Mouse (Mus musculus): ENCODE results near the gene AL607142.1.

The AL607142.1 gene

DNA sequence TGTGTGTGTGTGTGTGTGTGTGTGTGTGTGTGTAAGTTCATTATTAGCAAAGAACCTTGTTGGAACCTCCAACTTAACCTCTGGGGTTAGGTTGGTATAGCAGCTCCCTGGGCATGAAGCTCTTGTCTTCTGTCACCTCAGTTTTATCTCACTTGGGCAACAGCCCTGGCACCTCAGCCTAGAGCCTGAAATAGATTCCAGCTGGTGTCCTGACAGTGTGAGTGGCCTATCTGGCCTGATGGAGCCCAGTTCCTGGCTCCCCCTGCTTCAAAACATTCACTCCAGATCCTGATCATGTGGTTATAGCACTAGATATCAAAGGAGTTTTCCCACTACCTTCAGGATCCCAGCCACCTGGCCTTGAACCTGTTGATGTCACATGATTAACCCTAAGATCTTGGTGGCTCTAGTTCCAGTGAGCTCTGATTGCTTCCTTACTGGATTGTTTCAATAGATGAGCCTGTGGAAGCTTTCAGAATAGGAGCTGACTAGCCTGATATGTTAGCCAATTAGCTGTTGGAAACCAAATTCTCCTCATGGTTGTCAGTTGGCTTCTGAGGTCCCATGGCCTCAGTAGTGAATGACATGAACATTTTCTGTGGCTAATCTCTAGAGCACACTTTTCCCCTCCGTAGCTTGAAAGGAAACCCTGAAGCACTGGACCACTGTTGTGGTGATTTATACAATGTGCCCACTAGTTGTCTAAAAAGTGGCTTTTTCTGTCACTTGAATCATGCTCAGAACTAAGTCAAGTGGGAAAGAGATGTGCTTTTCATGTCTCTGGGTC, 27.4 kb downstream of the AL607142.1 start:
- ATAC-seq (ENCODE audit: insufficient number of reproducible peaks, low FRiP score, low TSS enrichment) = no peak

DNA sequence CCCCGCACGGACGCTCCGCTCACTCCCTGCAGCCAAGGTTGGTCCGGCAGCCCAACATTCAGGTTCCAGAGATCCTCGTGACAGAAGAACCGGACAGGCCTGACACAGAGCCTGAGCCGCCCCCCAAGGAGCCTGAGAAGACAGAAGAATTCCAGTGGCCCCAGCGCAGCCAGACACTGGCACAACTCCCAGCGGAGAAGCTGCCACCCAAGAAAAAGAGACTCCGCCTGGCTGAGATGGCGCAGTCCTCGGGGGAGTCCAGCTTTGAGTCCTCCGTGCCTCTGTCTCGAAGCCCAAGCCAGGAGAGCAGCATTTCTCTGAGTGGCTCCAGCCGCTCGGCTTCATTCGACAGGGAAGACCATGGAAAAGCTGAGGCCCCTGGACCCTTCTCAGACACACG, 32.1 kb downstream of the AL607142.1 start:
- no peak for ATAC-seq (ENCODE audit: insufficient number of reproducible peaks, low FRiP score, low TSS enrichment)

DNA sequence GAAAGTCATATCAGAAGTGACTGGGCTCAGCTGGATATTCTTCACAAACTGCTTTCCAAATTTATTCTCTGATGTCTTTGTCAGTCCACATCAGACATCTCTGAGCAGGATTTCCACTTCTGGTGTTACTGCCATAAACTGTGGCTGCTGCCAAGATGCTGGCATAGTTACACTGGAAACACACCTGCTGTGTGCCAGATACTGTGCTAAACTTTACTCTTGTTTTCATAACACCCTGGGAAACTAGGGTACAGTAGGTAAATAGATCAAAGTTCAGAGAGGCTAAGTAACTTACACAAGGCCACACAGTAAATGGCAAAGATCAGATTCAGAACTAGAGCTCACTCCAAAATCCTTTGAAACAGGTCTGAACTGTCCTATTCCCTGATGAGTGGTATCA, 36.4 kb downstream of the AL607142.1 start:
- no peak for ATAC-seq (ENCODE audit: insufficient number of reproducible peaks, low FRiP score, low TSS enrichment)

DNA sequence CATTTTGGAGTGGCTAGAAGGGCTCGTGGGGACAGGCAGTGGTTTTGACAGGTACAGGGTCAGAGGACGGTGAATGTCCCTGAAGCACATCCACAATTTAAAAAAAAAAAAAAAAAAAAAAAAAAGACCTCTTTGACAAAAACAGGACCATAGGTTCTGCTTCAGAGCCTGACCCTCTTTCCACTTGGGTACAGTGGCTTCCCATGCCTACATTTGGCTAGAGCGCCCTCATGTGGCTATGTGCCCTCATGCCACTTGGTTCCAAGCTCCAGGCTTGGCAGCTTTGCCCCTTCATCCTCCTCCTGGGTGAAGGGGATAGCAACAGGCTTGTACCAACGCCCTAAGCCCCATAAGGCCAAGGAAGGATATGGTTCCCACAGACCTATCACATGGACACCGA, 39.8 kb downstream of the AL607142.1 start:
- 0 out of 2 replicates have a peak, but pooled peaks have one; percentile 49 for ATAC-seq (ENCODE audit: insufficient number of reproducible peaks, low FRiP score, low TSS enrichment)

DNA sequence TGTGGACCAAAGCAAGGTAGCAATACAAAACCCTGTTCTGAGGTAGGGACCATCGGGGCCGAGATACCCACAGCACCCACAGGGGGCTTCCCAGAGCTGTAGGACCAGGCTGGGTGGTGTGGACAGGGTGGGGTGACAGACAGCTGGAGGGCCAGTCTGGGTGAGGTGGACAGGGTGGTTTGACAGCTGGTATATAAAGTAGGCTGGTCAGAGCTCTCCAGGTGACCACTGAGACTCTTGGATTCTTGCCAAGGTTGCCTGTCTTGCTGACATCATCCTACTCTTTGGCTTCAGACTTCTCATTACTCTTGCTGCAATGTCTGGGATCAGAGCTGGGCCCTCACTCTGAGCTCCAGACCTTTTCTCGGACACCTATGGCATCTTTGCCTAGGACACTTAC, 41.6 kb downstream of the AL607142.1 start:
- ATAC-seq (ENCODE audit: insufficient number of reproducible peaks, low FRiP score, low TSS enrichment) = no peak; the same call in 1 of the 2 replicates

DNA sequence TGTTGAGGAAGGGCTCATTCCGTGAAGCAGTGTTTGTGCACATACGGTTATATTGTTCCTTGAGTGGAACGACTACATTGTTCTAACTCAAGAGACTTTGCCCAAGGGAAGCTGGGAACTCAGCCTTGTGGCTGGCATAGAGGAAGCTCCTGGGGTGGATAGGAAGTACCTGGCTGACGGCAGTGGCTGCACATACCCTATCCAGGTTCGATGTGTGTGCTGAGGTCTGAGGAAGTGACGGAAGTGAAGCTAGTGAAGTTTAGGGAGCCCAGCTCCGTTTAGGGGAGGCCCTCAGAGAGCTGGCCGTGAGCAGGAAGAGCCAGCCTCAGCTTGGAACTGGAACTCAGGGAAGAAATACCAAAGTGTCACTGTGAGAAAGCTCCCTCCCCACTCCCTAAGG, 43.0 kb downstream of the AL607142.1 start:
- ATAC-seq (ENCODE audit: insufficient number of reproducible peaks, low FRiP score, low TSS enrichment) = no peak

DNA sequence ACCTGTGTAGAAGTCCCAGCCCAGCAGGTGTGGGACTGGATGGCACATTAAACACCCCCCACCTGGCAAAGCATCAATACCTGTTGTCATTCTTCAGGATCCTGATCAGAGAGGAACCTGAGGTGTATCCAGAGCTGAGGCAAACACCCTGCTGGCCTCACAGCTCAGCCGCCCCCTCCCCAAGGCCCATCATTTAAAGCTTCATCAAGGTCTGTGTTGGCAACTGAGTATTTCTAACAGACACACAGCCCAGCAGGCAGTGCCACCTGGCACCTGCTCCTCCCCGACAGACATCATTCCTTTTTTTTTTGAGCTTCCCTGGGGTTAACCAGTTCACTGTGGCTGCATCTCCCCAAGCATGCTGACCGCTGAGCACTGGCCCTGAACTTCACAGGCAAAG, 50.7 kb downstream of the AL607142.1 start:
- peak; percentile 38; the same call in 1 of the 2 replicates for ATAC-seq (ENCODE audit: insufficient number of reproducible peaks, low FRiP score, low TSS enrichment)

DNA sequence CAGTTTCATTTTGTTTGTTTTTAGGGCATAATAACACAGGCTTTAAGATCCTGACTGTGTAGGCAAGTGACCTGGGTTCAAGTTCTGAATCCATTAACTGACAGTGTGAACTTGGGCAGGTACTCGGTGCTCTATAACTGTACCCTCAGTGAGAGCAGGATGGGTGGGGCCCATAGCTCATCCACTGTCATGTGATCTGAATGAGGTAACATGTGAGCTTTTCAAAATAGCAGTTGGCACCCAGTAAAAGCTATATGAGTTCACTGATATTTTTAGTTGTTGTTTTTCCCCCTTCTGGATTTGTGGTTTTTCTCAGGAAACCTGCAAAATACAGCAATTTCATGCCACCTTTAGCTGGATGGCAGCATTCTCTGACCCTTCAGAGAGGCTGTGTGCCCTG, 51.5 kb downstream of the AL607142.1 start:
- ATAC-seq (ENCODE audit: insufficient number of reproducible peaks, low FRiP score, low TSS enrichment) = no peak

DNA sequence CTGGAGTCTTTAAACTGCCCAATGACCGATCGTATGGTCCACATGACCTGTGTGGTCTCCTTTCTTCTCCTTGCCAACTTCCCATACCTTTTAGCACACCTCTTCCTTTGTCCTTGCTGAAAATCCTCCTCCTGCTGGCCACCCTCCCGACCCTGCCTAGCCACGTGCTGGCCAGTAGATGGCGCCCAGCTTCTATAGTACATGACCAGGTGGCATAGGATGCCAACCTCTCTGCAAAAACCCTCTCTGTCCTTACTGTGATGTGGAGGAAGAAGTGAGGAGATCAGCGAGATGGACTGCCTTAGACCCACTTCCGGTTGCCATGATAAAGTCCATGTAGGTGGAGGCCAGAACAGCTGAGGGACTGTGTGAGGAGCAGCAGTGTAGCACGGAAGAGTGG, 55.5 kb downstream of the AL607142.1 start:
- peak; percentile 62 for ATAC-seq (ENCODE audit: insufficient number of reproducible peaks, low FRiP score, low TSS enrichment)

DNA sequence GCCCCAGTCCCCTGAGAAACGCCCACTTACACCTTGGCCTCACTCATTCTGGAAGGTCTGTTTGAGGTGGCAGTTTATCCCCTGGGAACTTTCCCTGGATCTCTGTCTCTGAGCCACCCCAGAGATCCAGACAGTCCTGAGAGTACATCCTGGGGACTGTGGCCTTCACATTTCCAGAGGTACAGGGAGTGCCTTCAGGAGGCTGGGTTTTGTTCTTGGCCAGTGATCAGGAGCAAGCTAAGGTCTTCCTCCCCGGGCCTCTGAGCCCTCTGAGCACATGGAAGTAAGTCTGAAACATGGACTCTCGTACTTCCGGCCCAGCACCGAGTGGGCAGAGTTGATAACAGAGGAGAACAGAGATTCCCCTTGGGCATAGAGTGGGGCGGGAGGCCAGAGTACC, 59.9 kb downstream of the AL607142.1 start:
- ATAC-seq (ENCODE audit: insufficient number of reproducible peaks, low FRiP score, low TSS enrichment) = no peak

DNA sequence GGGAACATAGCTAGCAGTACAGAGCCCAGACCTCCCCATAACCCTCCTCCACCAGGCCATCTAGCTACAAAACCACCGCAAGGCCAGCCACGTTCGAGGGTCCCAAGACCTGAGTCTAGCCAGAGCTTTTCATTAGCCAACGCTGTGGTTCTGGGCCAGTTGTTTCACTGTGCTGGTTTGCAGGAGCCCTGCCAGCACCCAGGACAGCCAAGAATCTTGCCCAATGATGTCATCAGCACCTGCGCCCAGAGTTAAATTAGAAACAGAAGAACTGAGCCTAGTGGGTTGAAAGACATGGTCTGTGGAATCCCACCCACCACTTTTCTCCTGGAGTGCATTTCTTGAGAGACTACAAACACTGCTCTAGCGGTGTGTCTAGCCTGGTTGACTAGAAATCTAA, 61.3 kb downstream of the AL607142.1 start:
- ATAC-seq (ENCODE audit: insufficient number of reproducible peaks, low FRiP score, low TSS enrichment) = no peak

DNA sequence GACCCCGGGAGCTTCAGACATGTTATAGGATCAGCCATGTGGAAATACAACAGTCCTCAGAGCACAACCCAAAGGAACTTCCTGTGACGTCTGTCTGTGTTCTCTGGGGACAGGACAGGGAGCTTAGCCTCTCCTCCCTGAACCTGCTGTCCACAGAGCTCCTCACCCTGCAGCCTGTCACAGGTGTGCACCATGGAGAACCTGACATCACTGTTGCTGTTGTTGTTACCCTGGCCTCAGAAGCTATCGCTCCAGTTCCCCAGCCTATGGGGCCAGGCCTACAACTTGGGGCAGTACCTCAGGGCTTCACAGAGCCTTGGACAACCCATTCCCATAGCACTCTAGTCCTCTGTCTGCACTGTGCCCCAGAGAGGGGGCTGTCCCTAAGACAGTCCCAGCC, 62.5 kb downstream of the AL607142.1 start:
- no peak for ATAC-seq (ENCODE audit: insufficient number of reproducible peaks, low FRiP score, low TSS enrichment)

DNA sequence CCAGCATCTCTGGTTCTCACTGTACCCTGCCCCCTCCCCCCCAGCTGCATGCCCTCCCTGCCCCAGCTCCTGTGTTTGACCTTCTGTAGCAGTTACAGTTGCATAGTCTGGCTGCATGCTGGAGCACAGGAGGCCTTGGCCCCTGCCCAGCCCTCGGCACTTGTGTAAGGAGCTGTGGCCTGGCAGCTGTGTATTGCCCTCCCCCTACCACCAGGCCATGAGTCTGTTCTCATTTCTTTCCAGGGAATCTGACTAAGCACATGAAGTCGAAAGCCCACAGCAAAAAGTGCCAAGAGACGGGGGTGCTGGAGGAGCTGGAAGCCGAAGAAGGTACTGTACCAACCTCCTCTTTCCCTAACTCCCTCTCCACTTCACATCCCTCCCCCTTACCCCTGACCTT, 63.2 kb downstream of the AL607142.1 start:
- ATAC-seq (ENCODE audit: insufficient number of reproducible peaks, low FRiP score, low TSS enrichment) = no peak

DNA sequence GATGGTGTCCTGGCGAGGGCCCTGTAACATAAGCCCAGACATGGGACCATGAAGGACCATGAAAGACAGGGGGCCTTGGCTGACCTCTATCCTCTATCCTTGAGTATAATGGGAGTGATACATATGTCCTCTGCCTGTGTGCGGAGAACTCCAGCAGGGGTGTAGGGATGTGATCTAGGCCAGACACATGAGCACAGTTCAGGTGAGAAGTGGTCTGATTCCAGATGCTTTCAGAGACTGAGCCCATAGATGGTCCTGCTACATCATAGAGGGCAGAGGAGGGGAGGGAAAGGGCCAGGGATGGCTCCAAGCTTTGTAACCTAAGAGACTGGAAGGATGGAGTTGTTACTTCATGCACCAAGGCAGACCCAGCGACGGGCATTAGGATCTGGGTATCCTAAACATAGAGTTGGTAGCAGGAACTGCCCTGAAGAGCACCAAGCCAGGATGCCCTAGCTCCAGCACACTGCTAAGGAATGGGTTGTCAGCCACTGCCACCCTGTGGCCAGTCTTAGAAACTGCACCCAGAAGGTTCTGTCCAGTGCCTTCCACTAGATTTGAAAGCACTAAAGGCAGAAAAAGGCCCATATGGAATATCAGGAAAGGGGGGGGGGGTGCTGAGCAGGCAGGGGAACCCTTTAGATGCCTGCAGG, 64.6 kb downstream of the AL607142.1 start:
- peak; percentile 46 for ATAC-seq (ENCODE audit: insufficient number of reproducible peaks, low FRiP score, low TSS enrichment)

DNA sequence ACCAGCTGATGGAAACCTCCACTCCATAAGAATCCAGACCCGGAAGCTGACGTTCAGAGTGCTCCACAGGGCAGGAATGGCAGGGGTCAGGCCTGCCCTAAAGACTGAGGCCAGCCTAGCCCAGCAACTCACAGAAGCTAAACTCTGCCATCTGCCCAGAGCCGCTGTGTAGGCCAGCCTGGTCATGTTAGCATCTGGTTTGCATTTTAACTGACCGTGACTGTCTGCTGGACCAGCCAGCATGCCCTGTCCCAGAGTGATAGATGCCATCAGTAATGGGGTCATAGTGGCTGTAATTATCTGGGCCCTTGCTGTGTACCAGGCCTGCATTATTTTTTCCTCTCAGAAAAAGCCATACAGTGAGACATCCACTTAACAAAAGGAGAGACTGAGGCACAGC, 66.1 kb downstream of the AL607142.1 start:
- no peak for ATAC-seq (ENCODE audit: insufficient number of reproducible peaks, low FRiP score, low TSS enrichment)

DNA sequence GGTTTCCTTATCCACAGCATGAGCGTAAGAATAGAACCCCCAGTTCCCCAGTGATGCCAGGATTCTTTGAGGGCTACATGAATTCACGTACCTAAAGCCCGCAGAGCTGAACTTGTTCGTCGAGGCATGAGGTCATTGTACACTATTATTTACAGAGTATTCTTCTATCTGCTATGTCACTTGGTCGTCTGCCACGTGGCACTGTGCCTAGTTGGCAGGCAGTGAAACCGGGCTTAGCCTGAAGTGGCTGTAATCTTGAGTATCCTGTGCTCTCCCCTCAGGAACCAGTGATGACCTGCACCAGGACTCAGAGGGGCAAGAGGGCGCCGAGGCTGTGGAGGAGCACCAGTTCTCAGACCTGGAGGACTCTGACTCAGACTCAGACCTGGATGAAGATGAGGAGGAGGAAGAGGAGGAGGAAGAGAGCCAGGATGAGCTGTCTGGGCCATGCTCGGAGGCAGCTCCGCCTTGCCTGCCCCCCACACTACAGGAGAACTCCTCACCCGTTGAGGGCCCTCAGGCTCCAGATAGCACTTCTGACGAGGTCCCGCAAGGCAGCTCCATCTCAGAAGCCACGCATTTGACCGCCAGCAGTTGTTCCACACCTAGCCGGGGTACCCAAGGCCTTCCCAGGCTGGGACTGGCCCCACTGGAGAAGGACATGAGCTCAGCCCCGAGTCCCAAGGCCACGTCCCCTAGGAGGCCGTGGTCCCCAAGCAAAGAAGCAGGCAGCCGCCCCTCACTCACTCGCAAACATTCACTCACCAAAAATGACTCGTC, 66.8 kb downstream of the AL607142.1 start:
- no peak for ATAC-seq (ENCODE audit: insufficient number of reproducible peaks, low FRiP score, low TSS enrichment)

DNA sequence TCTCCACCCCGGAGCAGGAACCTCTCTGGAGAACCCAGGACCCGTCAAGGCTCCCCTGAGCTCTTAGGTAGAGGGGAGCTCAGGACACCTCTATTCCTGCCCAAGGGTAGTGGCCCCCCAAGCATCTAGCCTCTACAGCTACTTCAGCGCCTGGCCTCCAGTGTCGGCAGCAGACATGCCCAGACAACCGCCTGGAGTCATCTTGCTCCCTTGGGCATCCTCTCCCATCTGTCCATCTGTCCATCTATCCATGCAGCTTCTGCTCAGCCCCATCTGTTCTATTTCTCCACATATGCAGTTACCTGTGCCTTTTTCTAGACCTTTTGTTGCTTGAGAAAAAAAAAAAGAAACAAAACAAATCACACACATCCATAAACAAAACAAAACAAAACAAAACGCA, 69.4 kb downstream of the AL607142.1 start:
- ATAC-seq (ENCODE audit: insufficient number of reproducible peaks, low FRiP score, low TSS enrichment) = no peak

DNA sequence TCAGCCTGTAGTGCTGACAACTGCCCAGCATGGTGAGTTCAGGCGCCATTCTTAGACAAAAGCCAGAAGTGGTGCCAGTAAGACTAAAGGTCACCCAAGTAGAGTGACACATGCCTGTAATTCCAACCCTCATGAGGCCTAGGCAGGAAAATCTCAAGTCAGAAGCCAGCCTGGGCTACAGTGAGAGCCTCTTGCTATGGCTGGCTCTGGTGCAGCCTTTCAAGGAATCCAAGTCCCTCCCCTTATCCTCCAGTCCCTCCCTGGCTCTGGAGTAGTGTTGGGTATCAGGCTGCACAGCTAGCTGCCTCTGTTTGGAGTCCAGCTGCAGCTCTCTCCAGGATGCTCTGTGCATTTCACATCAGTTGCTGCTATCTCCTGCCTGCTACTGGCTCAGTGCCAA, 77.0 kb downstream of the AL607142.1 start:
- ATAC-seq (ENCODE audit: insufficient number of reproducible peaks, low FRiP score, low TSS enrichment) = no peak

DNA sequence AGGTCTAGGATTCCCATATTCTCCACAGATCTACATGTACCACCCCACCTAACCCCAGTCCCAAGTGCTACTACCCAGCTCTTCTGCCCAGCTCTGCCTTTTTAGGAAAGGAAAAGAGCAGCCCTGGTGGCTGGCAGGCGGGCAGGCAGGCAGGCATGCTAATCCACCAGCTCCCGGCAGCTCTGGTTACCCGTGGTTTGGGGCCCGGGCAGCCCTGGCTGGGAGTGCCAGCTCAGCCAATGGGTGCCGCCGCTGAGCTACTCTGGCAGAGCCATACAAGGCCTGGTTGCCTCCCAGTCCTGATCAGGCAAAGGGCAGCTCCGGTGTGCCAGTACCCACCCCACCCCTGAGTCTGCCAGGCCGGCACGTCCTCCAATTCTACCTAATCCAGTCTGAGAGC, 78.1 kb downstream of the AL607142.1 start:
- ATAC-seq (ENCODE audit: insufficient number of reproducible peaks, low FRiP score, low TSS enrichment) = no peak

All from cerebellum, adult (tissue).